Mouse (Mus musculus): Measurements from ENCODE around the gene Anxa4. TPM values are rescaled to one million over a fixed set of nuclear protein-coding genes. Genes with fewer than 3 reads are reported as not detected.

Gene Anxa4
- total and polyA plus RNA-seq, 2 experiments from 2014 or later = 23.7 to 26.1 TPM

DNA sequence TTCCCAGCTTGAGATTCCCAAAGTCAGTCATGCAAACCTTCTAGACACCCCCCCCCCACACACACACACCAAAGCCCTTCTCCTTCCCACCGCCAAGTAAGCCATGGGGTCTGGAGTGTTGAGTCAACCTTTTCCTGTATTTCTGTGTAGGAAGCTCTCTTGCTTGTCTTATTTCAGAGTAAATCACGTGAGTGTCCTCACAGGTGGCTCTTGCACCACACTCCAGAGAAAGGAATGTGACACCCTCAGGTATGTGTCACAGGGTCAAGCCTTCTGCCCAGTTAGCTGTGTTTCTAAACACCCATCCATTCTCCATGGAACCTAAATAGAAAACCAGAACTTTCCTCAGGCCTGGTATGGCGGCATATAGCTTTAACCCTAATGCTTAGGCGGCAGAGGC is 24.4 kb downstream of the Anxa4 start:
- ATAC-seq (ENCODE audit: insufficient read depth, low read depth) (no peak), DNase-seq (ENCODE audit: low spot score) (no peak)

DNA sequence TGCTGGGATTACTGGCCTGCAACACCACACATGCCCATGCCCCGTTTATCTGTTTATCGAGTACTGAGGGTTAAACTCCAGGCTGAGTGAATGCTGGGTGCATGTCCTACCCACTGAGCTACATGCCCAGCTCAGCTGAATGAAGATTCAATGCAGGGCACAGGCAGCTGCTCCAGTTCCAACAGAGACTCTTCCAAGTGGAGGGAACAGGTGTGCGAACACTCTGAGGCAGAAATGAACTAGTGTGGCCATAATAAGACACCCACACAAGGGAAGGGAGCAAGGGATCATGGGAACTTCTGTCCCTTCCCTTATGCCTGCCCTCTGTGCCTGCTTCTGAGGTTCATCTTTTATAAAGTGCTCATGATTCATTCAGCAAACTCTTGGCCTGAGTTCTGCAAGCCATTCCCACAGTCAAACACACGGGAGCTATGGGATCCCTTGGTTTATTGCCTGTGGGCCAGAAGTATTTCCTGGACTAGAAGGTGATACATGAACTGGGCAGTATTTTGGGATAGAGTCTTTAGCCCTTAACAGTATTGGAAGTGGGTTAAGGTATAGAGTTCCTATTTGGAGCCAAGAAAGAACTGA is 25.1 kb downstream of the Anxa4 start:
- no peaks in the 10 kb centered on the region for H3K36me3 ChIP-seq (replicated peaks; ENCODE audit: control insufficient read depth, insufficient read depth, low read length)
- H3K27me3 ChIP-seq (ENCODE audit: control insufficient read depth, insufficient read depth, low read length) = no peaks in the 10 kb centered on the region
- no peak overlapping the region for H3K4me3 ChIP-seq (ENCODE audit: low read depth, low read length)
- H3K4me2 ChIP-seq (ENCODE audit: low read depth, low read length) = no peak overlapping the region
- WGBS = 71% methylated on average over 4 of the region's 4 CpGs
- DNase-seq (ENCODE audit: low spot score) (no peak), ATAC-seq (ENCODE audit: insufficient read depth, low read depth) (no peak)
- H3K27ac ChIP-seq (ENCODE audit: low read depth) = no peak overlapping the region
- no peaks in the 10 kb centered on the region for H3K9me3 ChIP-seq (replicated peaks; ENCODE audit: control insufficient read depth, low read length)
- no peak for TF ChIP-seq EP300 (IDR thresholded peaks at IDR 0.05; ENCODE audit: low read depth)
- no peak for TF ChIP-seq CTCF (IDR thresholded peaks at IDR 0.05; ENCODE audit: low read depth)
- no peak overlapping the region for H3K9ac ChIP-seq (replicated peaks; ENCODE audit: low read depth, low read length)
- no peaks in the 10 kb centered on the region for H3K4me1 ChIP-seq (ENCODE audit: control insufficient read depth, insufficient read depth)

More for the DNA sequence above, 24.4 kb downstream of the Anxa4 start:
- H3K27me3 ChIP-seq (ENCODE audit: control insufficient read depth, insufficient read depth, low read length) = no peaks in the 10 kb centered on the region
- H3K4me1 ChIP-seq (ENCODE audit: control insufficient read depth, insufficient read depth) = no peaks in the 10 kb centered on the region
- no peak overlapping the region for H3K27ac ChIP-seq (ENCODE audit: low read depth)
- WGBS = 82% methylated on average over 4 of the region's 4 CpGs
- no peaks in the 10 kb centered on the region for H3K36me3 ChIP-seq (replicated peaks; ENCODE audit: control insufficient read depth, insufficient read depth, low read length)
- no peak overlapping the region for H3K4me3 ChIP-seq (ENCODE audit: low read depth, low read length)
- H3K9me3 ChIP-seq (replicated peaks; ENCODE audit: control insufficient read depth, low read length) = no peaks in the 10 kb centered on the region
- no peak overlapping the region for H3K9ac ChIP-seq (replicated peaks; ENCODE audit: low read depth, low read length)
- no peak overlapping the region for H3K4me2 ChIP-seq (ENCODE audit: low read depth, low read length)
- TF ChIP-seq CTCF (IDR thresholded peaks at IDR 0.05; ENCODE audit: low read depth) (no peak), EP300 (IDR thresholded peaks at IDR 0.05; ENCODE audit: low read depth) (no peak)

DNA sequence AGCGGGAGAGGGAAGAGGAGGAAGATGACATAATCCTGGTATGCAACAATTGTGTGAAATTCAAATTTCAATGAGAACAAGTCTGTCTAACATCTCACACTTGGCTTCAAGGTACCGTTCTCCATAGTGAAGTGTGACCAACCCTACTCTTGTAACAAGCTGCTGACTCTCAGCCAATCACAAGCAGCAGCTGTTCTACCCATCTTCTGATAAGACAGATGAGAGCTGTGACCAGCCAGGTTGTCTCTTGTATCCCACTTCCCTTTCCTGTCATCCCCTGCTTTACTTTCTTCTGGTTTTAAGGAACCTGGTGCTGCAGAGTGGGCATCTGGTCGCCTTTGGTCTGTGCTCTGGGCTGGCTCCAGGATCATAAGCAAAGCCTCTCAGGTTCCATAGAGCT is 25.9 kb downstream of the Anxa4 start:
- 55% methylated on average over 3 of the region's 3 CpGs for WGBS
- H3K4me3 ChIP-seq (ENCODE audit: low read depth, low read length) = no peak overlapping the region
- H3K27ac ChIP-seq (ENCODE audit: low read depth) = no peak overlapping the region
- no peak for TF ChIP-seq EP300 (IDR thresholded peaks at IDR 0.05; ENCODE audit: low read depth)
- TF ChIP-seq CTCF (IDR thresholded peaks at IDR 0.05; ENCODE audit: low read depth) = no peak
- H3K9me3 ChIP-seq (replicated peaks; ENCODE audit: control insufficient read depth, low read length) = no peaks in the 10 kb centered on the region
- H3K4me1 ChIP-seq (ENCODE audit: control insufficient read depth, insufficient read depth) = no peaks in the 10 kb centered on the region
- H3K9ac ChIP-seq (replicated peaks; ENCODE audit: low read depth, low read length) = no peak overlapping the region
- no peaks in the 10 kb centered on the region for H3K27me3 ChIP-seq (ENCODE audit: control insufficient read depth, insufficient read depth, low read length)
- no peak for ATAC-seq (ENCODE audit: insufficient read depth, low read depth)
- no peaks in the 10 kb centered on the region for H3K36me3 ChIP-seq (replicated peaks; ENCODE audit: control insufficient read depth, insufficient read depth, low read length)
- no peak for DNase-seq (ENCODE audit: low spot score)
- no peak overlapping the region for H3K4me2 ChIP-seq (ENCODE audit: low read depth, low read length)

DNA sequence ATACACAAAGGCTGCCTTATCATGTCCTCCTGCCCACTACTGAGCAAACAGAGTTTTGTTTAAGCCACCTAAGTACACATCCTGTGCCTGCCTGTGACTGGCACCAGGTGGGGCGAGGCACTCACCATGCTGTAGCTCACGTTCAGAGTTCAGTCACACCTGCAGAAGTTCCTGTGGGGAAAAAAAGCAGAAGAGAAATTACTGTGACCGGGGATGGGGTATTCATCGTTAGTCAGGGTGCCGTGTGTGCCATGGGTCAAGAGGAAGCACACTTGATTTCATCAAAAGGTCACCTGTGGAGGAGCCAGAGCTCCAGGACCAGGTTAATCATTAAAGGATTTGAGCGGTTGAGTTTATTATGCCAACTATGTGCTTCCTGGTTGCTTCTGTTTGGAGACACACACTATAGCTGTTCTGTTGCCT is 27.7 kb downstream of the Anxa4 start:
- H3K9me3 ChIP-seq (replicated peaks; ENCODE audit: control insufficient read depth, low read length) = no peaks in the 10 kb centered on the region
- H3K27me3 ChIP-seq (ENCODE audit: control insufficient read depth, insufficient read depth, low read length) = no peaks in the 10 kb centered on the region
- no peaks in the 10 kb centered on the region; the same call in 1 of the 2 replicates for H3K36me3 ChIP-seq (replicated peaks; ENCODE audit: control insufficient read depth, insufficient read depth, low read length)
- no peak for DNase-seq (ENCODE audit: low spot score)
- WGBS = 68% methylated on average over 6 of the region's 6 CpGs
- TF ChIP-seq EP300 (IDR thresholded peaks at IDR 0.05; ENCODE audit: low read depth) (no peak), CTCF (IDR thresholded peaks at IDR 0.05; ENCODE audit: low read depth) (no peak)
- no peak overlapping the region for H3K4me2 ChIP-seq (ENCODE audit: low read depth, low read length)
- H3K4me3 ChIP-seq (ENCODE audit: low read depth, low read length) = no peak overlapping the region
- H3K27ac ChIP-seq (ENCODE audit: low read depth) = no peak overlapping the region
- H3K4me1 ChIP-seq (ENCODE audit: control insufficient read depth, insufficient read depth) = no peaks in the 10 kb centered on the region
- H3K9ac ChIP-seq (replicated peaks; ENCODE audit: low read depth, low read length) = no peak overlapping the region
- no peak for ATAC-seq (ENCODE audit: insufficient read depth, low read depth)

DNA sequence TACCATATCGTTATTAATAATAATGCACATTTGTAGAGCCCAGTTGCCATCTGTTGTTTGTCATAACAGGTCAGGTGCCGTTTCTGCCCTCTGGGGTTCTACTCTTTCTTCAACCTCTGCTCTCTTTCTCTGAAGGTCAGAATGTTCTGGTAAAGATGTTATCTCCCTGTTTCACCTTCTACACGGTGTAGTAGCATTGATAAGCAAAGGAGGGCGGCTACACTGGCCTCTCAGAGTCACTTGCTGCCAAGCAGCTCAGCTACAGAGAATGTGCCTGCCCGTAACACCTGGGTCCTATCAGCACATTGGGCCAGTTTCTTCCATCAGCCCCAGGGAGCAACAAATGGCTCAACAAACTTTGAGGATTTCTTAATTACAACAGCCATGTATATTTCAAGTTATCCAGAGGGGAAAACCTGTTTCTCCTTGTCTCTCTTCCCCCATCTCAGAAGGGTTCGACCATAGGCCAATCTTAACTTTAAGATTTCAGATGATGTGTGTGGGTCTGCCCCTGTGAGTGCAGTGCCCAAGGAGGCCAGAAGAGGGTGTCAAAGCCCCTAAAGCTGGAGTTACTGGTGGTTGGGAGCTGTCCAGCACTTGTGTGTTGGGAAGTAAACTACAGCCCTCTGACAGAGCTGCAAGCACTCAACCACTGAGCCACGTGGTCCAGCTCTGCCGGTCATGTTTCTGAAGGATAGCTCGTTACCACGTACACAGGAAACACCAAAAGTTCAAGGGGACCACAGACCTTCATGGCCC is 39.1 kb downstream of the Anxa4 start:
- TF ChIP-seq CTCF (IDR thresholded peaks at IDR 0.05; ENCODE audit: low read depth) (no peak), EP300 (IDR thresholded peaks at IDR 0.05; ENCODE audit: low read depth) (no peak)
- Histone ChIP-seq H3K9me3 (replicated peaks; ENCODE audit: control insufficient read depth, low read length) (no peaks in the 10 kb centered on the region), H3K4me3 (ENCODE audit: low read depth, low read length) (no peak overlapping the region), H3K4me2 (ENCODE audit: low read depth, low read length) (no peak overlapping the region), H3K27me3 (ENCODE audit: control insufficient read depth, insufficient read depth, low read length) (no peaks in the 10 kb centered on the region), H3K36me3 (replicated peaks; ENCODE audit: control insufficient read depth, insufficient read depth, low read length) (peaks cover 25% of the 10 kb centered on the region), H3K4me1 (ENCODE audit: control insufficient read depth, insufficient read depth) (no peaks in the 10 kb centered on the region), H3K27ac (ENCODE audit: low read depth) (no peak overlapping the region), H3K9ac (replicated peaks; ENCODE audit: low read depth, low read length) (no peak overlapping the region)
- ATAC-seq (ENCODE audit: insufficient read depth, low read depth) = no peak
- DNase-seq (ENCODE audit: low spot score) = no peak
- 81% methylated on average over 10 of the region's 10 CpGs for WGBS
